Mouse (Mus musculus): ENCODE results near the gene Crnkl1.

DNA sequence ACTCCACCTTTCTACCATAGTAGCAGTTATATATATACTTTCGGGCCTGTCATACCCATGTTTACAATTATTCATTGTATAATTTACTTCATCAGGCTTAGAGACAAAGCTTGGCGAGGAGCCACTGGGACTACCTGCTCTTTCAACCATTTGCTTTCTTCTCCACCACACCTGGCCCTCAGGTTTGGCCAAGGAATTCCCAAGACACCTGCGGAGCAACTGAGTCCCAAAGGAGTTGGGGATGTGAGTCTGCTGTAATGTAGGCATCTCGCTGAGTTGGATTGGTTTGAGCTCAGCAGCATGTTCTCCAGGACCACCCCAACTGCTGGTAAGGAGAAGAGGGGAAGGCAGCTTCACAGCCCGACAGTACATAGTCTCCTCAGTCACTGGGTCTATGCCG is 33.0 kb downstream of the Crnkl1 start, which contains the start of gene Naa20:
- TF ChIP-seq CTCF (IDR thresholded peaks at IDR 0.05; ENCODE audit: extremely low read depth, insufficient read depth, low read length) (no peak), POLR2A (IDR thresholded peaks at IDR 0.05; ENCODE audit: extremely low read depth, insufficient read depth, low read length) (no peak)
